Mouse (Mus musculus): Measurements from ENCODE around the gene Tbcel. TPM values are rescaled to one million over a fixed set of nuclear protein-coding genes. Genes with fewer than 3 reads are reported as not detected.

The Tbcel gene
- polyA plus RNA-seq, 2 experiments from 2014 or later, result 7.5 to 8.2 TPM

GRCm38 (mm10) chr9:42439446-42439845 lies 68.2 kb downstream of the Tbcel start:
- no peak for ATAC-seq

- ATAC-seq, result no peak
These were observed 75.5 kb downstream of the Tbcel start for GRCm38 (mm10) chr9:42432155-42432554.

- no peak for ATAC-seq
These were observed 76.0 kb downstream of the Tbcel start for GRCm38 (mm10) chr9:42431606-42432005.

GRCm38 (mm10) chr9:42428060-42428924 lies 79.3 kb downstream of the Tbcel start:
- peak; percentile 92 for ATAC-seq

- no peak for ATAC-seq
These were observed 80.8 kb downstream of the Tbcel start for GRCm38 (mm10) chr9:42426661-42427358.

GRCm38 (mm10) chr9:42423649-42424048 lies 84.0 kb downstream of the Tbcel start:
- ATAC-seq, result peak; percentile 29

- ATAC-seq, result no peak
These were observed 87.9 kb downstream of the Tbcel start for GRCm38 (mm10) chr9:42419687-42420086.

GRCm38 (mm10) chr9:42418786-42419185 lies 88.8 kb downstream of the Tbcel start:
- no peak for ATAC-seq

GRCm38 (mm10) chr9:42417352-42417952 lies 90.2 kb downstream of the Tbcel start:
- ATAC-seq, result no peak

GRCm38 (mm10) chr9:42415184-42415583 lies 92.4 kb downstream of the Tbcel start:
- no peak for ATAC-seq

GRCm38 (mm10) chr9:42413345-42413744 lies 94.3 kb downstream of the Tbcel start:
- no peak for ATAC-seq

- ATAC-seq, result no peak
These were observed 96.3 kb downstream of the Tbcel start for GRCm38 (mm10) chr9:42411296-42411695.

GRCm38 (mm10) chr9:42405736-42406135 lies 101.9 kb downstream of the Tbcel start:
- no peak for ATAC-seq

- no peak for ATAC-seq
These were observed 106.1 kb downstream of the Tbcel start for GRCm38 (mm10) chr9:42401486-42401885.

GRCm38 (mm10) chr9:42399829-42400228 lies 107.8 kb downstream of the Tbcel start, which contains the start of gene Tecta:
Gene Tecta, minus strand, starts transcription at chr9:42399929.
- no peak for ATAC-seq

- no peak for ATAC-seq
These were observed 111.5 kb downstream of the Tbcel start for GRCm38 (mm10) chr9:42396141-42396540.

- ATAC-seq, result no peak
These were observed 112.7 kb downstream of the Tbcel start for GRCm38 (mm10) chr9:42394903-42395302.

GRCm38 (mm10) chr9:42394321-42394720 lies 113.3 kb downstream of the Tbcel start:
- no peak for ATAC-seq

- no peak for ATAC-seq
These were observed 114.7 kb downstream of the Tbcel start for GRCm38 (mm10) chr9:42392927-42393326.

GRCm38 (mm10) chr9:42388490-42388889 lies 119.1 kb downstream of the Tbcel start:
- ATAC-seq, result no peak

- no peak for ATAC-seq
These were observed 120.6 kb downstream of the Tbcel start for GRCm38 (mm10) chr9:42387038-42387437.

- no peak for ATAC-seq
These were observed 122.0 kb downstream of the Tbcel start for GRCm38 (mm10) chr9:42385656-42386055.

- ATAC-seq, result no peak
These were observed 124.8 kb downstream of the Tbcel start for GRCm38 (mm10) chr9:42382628-42383347.

All from activated CD4-positive, CD25-positive, alpha-beta regulatory T cell, adult 4 months (primary cell).